Mouse (Mus musculus) gastrocnemius, postnatal 10 days (tissue): ENCODE results near the gene Slc30a4. TPM values are rescaled to one million over a fixed set of nuclear protein-coding genes. Genes with fewer than 3 reads are reported as not detected.

Experiments
- DNase-seq: peaks from one replicate; pipeline ENCODE4 v3.0.0; 2021; ENCODE audit warnings: mixed read lengths
- long read RNA-seq, 2 experiments: library from polyadenylated mRNA; stranded (forward); transcript quantifications; one replicate each; pipeline ENCODE4 v2.0.0; 2021
- total RNA-seq, 2 experiments: library from RNA; stranded (reverse); gene quantifications; 2 replicates each; pipeline ENCODE4 v1.2.3; 2021

The Slc30a4 gene
- 10 to 100 TPM; 17.9 to 19.1 TPM for total RNA-seq
- long read RNA-seq, experiment 1, full-length matches to known transcripts: 25 of 31 reads
- long read RNA-seq, experiment 1, partial matches to known transcripts: 2 of 31 reads
- long read RNA-seq, experiment 1, other reads (novel, unspliced or antisense): 4 of 31 reads
- long read RNA-seq, experiment 2, full-length matches to known transcripts: 16 of 20 reads
- long read RNA-seq, experiment 2, partial matches to known transcripts: 1 of 20 reads
- long read RNA-seq, experiment 2, other reads (novel, unspliced or antisense): 3 of 20 reads

DNA sequence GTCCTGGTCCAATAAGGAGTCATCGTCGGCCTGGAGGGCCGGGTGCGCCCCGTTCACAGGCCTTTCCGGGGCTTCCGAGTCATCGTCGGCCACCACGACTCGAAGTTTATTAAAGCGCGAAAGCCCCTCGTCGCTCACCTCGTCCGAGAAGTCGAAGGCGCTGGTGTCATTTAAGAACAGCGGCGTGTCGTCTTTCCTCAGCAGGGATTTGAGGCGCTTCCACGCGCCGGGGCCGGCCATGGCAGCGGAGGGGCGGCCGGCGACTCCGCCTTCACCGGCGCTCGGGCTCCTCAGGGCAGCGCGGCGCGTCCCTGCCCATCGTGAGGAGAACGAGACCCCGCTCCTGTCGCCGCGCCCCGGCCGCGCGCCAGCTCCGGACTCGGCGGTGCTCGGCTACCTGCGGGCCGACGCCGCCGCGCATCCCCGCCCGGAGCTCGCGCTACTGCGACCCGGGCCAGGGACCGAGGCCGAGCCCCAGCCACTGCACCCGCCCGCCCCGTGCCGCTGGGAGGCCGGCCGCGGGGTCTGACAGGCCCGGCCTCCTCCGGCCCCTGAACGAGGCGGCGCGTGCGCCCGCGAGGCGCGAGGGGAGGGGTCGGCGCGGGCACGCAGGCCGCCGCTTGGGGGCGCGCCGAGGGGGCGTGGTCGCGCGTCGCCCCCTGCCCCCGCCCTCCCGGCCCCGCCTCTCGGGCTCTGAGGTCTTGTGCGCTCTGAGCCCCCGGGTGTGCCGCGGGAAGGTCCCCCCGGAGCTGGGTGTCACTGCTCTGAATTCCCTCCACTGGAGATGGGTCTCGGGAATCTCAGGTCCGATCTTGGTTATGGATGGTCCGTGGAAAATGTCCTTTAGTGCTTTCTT, at the start of gene Slc30a4:
Gene Slc30a4, minus strand, starts transcription at position 483 of the 856 bp plus-strand sequence.
- peak; percentile 79 for DNase-seq

DNA sequence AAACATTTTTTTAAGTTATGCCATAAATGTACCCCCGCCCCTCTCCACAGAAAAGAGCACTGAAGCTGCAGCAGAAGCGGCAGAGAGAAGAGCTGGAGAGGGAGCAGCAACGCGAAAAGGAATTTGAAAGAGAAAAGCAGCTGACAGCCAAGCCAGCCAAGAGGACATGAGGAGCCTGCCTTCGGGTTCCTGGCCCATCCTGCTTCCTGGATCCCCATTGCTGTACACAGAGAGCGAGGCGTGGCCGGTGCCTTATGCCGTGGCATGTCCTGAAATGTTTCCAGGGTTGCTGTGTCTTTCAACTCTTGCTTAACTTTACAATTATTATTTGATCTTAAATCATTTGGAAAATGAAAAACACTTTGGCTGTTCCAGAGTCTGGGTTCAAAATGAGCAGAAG, 44.0 kb upstream of the Slc30a4 start:
- no peak for DNase-seq

GRCm38 (mm10) chr2:122739023-122739422, 36.6 kb upstream of the Slc30a4 start:
- DNase-seq: no peak

DNA sequence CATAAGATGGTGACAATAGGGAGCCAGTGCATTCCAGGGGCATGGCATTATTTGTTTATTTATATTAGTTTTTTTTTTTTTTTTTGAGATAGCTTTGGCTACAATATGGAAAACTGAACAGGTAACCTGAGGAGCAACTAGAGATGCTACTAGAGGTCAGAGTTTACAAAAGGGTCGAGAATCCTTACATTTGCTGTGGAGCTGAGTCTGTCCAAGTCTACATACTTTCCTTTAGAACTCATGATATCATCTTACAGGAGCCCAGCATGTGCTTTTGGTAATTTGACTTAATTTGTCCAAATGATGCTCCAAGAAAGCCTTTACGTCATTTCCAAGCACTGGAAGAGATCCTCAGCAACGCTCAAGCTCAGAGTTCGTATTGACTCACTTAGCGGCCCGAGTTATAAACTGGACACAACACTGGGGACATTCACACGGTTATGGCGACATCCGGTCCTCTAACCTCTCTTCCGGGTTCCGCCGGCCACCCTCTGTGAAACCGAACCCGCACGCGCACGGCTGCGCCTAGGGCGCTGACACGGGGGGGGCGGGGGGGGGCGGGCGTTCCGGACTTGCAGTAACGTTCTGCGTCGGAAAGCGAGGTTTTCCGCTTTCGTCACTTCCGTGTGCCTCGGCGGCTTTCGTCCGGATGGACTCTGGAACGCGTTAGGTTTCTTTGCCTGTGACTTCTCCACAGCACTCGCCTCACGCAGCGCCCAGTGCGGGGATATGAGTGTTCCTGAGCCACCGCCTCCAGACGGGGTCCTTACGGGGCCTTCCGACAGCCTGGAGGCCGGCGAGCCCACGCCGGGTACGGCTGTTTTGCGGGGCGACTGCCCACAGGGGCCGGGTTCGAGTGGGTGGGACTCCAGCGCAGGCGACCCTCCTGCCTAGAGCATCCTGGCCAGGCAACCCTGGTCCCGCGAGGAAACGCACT, 35.7 kb upstream of the Slc30a4 start, which contains the start of gene Bloc1s6:
Gene Bloc1s6, plus strand, starts transcription at position 610 of the 937 bp plus-strand sequence.
- DNase-seq: peak; percentile 85

GRCm38 (mm10) chr2:122731456-122731855, 29.0 kb upstream of the Slc30a4 start:
- DNase-seq: no peak

GRCm38 (mm10) chr2:122725604-122726003, 23.1 kb upstream of the Slc30a4 start:
- DNase-seq: peak; percentile 46

GRCm38 (mm10) chr2:122720564-122720963, 18.1 kb upstream of the Slc30a4 start:
- DNase-seq: no peak

DNA sequence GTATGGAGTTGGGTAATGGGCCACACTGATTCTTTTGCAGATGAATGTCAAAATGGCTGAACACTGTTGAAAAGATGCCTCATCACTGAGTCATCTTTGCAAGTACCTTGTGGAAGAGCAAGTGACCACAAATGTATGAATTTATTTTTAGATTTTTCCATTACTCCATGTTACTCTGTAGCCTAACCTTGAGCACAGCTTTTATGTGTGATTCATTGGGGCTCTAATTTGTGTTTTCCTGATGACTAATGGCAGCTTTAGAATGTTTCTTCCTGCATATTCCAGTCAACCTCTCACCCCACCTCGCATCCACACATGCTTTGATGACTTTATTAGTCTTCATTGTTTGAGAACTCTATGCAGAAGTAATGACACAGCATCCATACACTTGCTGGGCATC, 16.8 kb upstream of the Slc30a4 start:
- no peak for DNase-seq

- no peak for DNase-seq
These were observed 13.9 kb upstream of the Slc30a4 start for GRCm38 (mm10) chr2:122716301-122716842.

- DNase-seq: no peak
These were observed 12.8 kb upstream of the Slc30a4 start for GRCm38 (mm10) chr2:122715148-122715692.

DNA sequence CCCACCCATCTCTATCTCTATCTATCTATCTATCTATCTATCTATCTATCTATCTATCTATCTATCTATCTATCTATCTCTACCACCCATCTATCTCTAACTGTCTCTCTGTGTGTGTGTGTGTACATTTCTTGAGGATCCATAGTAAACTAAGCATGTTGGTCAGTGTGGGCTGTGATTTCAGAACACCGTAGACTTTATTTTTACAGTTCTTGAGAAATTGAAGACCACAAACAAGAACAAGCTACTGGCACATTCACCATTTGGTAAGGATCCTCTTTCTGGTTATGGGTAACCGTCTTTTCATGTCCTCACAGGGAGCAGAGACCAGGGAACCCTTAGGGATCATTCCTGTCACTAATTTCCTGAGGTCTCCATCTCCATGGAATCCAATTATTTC, 10.4 kb upstream of the Slc30a4 start:
- no peak for DNase-seq

DNA sequence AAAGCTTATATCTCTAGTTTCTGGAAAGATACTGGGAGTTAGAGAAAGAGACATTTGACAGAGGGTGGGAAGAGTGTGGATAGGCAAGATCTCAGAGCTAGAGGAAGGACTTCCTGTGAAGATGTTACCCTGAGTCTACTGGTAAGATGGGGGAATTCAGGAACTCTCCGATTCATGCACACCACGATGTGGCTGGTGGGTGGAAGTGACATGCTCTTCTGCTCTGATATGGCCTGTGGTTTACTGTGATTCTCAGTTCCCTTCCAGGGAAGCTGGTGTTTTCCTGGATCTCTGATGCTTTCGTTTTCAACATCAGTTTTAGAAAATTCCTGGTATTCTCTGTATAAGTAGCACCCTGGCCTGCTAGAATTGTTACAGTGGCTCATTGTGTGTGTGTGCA, 9.4 kb upstream of the Slc30a4 start:
- DNase-seq: no peak

GRCm38 (mm10) chr2:122709156-122709555, 6.7 kb upstream of the Slc30a4 start:
- no peak for DNase-seq

DNA sequence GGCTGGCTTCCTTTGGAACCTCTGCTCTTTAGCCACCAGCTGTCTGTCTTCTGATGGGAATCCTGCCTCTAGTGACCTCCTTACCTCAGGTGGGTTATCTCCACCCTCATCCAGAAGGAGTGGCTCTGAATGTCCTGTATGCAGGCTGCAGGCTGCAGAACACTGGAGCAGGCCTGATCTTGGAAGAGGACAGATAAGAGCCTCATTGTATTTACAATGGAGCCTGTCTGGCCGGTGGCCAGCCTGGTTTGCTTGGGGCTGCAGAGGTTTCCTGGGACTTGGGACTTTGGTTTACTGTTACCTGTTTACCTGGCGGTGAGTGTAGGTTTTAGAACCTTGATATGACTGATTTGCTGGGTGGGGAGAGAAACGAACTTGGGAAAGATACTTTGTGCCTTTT, 5.6 kb upstream of the Slc30a4 start:
- DNase-seq: no peak

DNA sequence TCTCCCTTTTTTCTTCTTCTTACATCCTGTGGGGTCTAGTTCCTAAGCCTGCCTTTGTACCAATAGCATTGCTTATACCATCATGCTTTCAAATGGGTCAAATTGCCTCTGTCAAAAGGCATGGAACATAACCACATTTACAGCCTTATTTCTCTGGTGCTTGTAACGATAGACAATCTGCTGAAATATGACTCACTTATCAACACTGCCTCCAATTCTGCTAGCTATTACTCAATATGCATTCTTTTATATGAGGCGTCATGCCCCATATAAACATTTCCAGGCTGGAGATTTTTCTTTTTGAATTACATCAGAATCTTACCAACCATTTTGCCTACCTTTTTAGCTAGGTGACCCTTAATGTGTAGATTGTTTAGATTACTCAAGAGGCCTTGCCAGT, 2.1 kb upstream of the Slc30a4 start:
- DNase-seq: no peak

DNA sequence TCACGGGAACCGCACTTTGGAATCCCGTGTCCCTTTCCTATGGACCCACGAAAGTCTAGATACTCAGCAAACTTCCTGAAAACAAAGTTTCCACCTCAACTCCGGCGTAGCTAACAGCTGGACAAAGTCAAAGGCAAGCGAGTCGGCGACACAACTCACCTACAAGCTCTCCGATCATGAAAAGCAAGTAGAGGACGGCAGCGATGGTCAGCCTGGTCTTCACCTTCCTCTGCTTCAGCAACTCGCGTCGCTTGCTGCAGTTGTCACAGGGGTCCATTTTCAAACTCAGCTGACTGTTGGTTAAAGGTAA, 637 bp downstream of the Slc30a4 start:
- no peak for DNase-seq

GRCm38 (mm10) chr2:122701012-122701411, 1.5 kb downstream of the Slc30a4 start:
- no peak for DNase-seq

DNA sequence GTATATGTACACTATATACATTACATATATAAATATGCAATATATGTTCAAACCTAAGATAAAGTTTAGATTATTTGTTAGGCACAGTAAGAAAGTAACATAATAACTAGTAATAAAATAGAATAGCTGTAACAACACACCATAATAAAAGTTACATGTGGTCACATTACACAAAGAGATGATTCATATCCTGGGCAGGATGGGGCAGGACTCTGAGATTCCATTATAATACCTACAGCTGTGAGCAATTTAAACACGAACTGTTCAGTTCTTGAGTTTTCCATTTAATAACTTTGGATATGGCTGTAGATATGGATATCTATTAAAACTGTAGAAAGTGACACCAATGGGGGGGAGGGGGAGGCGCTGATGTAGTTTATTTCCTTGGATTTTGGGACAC, 4.9 kb downstream of the Slc30a4 start:
- no peak for DNase-seq

DNA sequence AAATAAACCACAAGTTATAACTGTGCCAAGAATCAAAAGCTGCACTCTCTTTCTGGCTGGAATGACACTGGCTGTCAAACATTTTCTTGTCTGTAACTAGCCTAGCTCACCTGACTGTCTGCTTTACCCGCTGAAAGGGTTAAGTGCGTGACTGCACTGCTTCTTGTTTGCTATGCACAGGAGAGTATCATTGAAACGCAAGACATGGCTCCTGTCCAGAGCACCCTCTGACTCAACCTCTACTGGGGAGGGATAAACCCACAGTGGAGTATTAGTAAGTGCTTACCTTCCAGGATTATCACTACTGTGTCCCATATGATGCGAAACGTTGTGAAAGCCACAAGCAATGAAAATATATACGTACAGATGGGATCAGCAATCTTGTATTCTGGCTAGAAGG, 15.8 kb downstream of the Slc30a4 start:
- DNase-seq: no peak

DNA sequence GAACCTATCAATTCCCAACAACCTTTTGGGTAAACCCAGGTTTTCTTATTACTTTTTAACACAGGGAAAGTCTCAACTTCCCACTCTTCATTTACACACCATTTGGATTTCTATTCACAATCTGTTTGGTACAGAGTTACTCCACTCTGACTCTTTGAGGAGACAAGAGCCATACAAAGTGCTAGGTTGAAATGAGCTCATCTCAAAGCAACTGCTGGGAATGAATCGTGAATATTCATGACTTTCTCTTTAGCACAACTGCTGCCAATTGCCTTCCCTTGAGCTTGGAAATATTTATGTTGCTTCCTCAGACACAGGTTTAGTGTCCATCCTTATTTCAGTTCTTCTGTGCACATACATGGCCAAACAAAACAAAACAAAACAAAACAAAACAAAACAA, 18.8 kb downstream of the Slc30a4 start:
- DNase-seq: no peak

DNA sequence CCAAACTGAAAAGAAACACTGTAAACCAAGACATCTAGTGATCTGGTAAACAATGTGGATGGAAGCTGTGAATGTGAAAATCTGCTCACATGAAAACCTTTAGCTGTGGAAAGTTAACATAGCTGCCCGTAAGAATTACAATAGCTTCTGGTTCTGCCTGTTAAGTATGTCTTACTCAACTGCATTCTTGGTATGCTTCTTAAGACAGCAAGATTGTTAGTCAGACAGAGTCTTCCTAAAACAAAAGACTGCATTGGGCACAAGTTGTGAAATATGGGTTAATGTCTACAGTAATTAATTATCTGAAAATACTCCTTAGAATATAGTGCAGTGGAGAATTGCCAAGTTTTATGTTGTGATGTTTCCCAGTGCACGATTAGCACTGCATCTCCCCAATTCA, 19.9 kb downstream of the Slc30a4 start:
- DNase-seq: no peak
